Mouse (Mus musculus) right cerebral cortex, postnatal 4 days (tissue): ENCODE measurements at regions not wholly inside any gene's neighbourhood (a gene's known extent, or its start where the extent isn't known, plus 50 kb on each side); places are given as distances from the start of the nearest gene placed in this dataset.

Experiments
- DNase-seq: peaks from one replicate; pipeline ENCODE4 v3.0.0-alpha.2; 2022

- no peak for DNase-seq
Measured at GRCm38 (mm10) chr3:70097813-70098212, 90.4 kb downstream of the Otol1 start.

- no peak for DNase-seq
Measured at GRCm38 (mm10) chr3:70102091-70102490, 94.7 kb downstream of the Otol1 start.

GRCm38 (mm10) chr3:70102593-70103213, 95.3 kb downstream of the Otol1 start:
- DNase-seq, result peak; percentile 23

- peak; percentile 93 for DNase-seq
Measured at GRCm38 (mm10) chr3:70103983-70104827, 96.8 kb downstream of the Otol1 start.

GRCm38 (mm10) chr3:70104828-70105399, 97.5 kb downstream of the Otol1 start:
- peak; percentile 65 for DNase-seq

- no peak for DNase-seq
Measured at GRCm38 (mm10) chr3:70105561-70105960, 98.1 kb downstream of the Otol1 start.

GRCm38 (mm10) chr3:70106141-70106540, 98.7 kb downstream of the Otol1 start:
- DNase-seq, result no peak

GRCm38 (mm10) chr3:70126212-70126611, 118.8 kb downstream of the Otol1 start:
- DNase-seq, result no peak

GRCm38 (mm10) chr3:70130241-70131029, 123.0 kb downstream of the Otol1 start:
- no peak for DNase-seq

- no peak for DNase-seq
Measured at GRCm38 (mm10) chr3:70134963-70135362, 127.5 kb downstream of the Otol1 start.

- no peak for DNase-seq
Measured at GRCm38 (mm10) chr3:70138488-70138887, 131.1 kb downstream of the Otol1 start.

- no peak for DNase-seq
Measured at GRCm38 (mm10) chr3:70138926-70139325, 131.5 kb downstream of the Otol1 start.

GRCm38 (mm10) chr3:70145728-70146127, 138.3 kb downstream of the Otol1 start:
- no peak for DNase-seq

- DNase-seq, result no peak
Measured at GRCm38 (mm10) chr3:70151156-70151555, 143.7 kb downstream of the Otol1 start.

GRCm38 (mm10) chr3:70160043-70160442, 152.6 kb downstream of the Otol1 start:
- no peak for DNase-seq

- DNase-seq, result no peak
Measured at GRCm38 (mm10) chr3:70171667-70172066, 164.3 kb downstream of the Otol1 start.

GRCm38 (mm10) chr3:70176391-70176790, 169.0 kb downstream of the Otol1 start:
- no peak for DNase-seq

GRCm38 (mm10) chr3:70181611-70182010, 174.2 kb downstream of the Otol1 start:
- no peak for DNase-seq

- no peak for DNase-seq
Measured at GRCm38 (mm10) chr3:70190741-70191140, 183.3 kb downstream of the Otol1 start.

- no peak for DNase-seq
Measured at GRCm38 (mm10) chr3:70196671-70197070, 189.3 kb downstream of the Otol1 start.

GRCm38 (mm10) chr3:70198890-70199289, 191.5 kb downstream of the Otol1 start:
- DNase-seq, result no peak

GRCm38 (mm10) chr3:70201334-70201943, 194.0 kb downstream of the Otol1 start:
- DNase-seq, result no peak

GRCm38 (mm10) chr3:70215195-70215594, 207.8 kb downstream of the Otol1 start:
- no peak for DNase-seq
